Mouse (Mus musculus) CH12.LX (cell line): Measurements from ENCODE around the gene Prss41. TPM values are rescaled to one million over a fixed set of nuclear protein-coding genes. Genes with fewer than 3 reads are reported as not detected.

ENCODE experiments used
- DNase-seq: peaks from one replicate; pipeline ENCODE4 v3.0.0-alpha.2; 2013; ENCODE audit errors: extremely low read depth
- H3K27ac ChIP-seq: 2 replicates; pipeline ENCODE4 v1.5.1; 2012; ENCODE audit warnings: low read depth, mild to moderate bottlenecking, control low read depth, moderate library complexity; ENCODE audit not compliant: insufficient read depth
- H3K27me3 ChIP-seq: replicated peaks from 2 replicates; pipeline ENCODE3; 2012; ENCODE audit warnings: inconsistent platforms
- H3K36me3 ChIP-seq, 2 experiments: replicated peaks in 1 of 2; 2 replicates each; pipeline versions ENCODE3 to v1.6.1; 2012; ENCODE audit warnings: inconsistent platforms in 1 of 2, low read length in 1 of 2, mild to moderate bottlenecking in 1 of 2, mixed read lengths in 1 of 2, moderate library complexity in 1 of 2; ENCODE audit not compliant: control insufficient read depth in 1 of 2, insufficient read depth in 1 of 2
- H3K4me1 ChIP-seq, 2 experiments: 2 replicates each; pipeline ENCODE4 v1.6.1; 2012; ENCODE audit warnings: inconsistent platforms in 1 of 2, moderate library complexity in 1 of 2; ENCODE audit not compliant: insufficient read depth in 2 of 2, control insufficient read depth in 1 of 2
- H3K4me2 ChIP-seq: 2 replicates; pipeline ENCODE4 v1.6.1; 2012; ENCODE audit warnings: low read depth, mild to moderate bottlenecking, control low read depth; ENCODE audit not compliant: poor library complexity, insufficient read depth, severe bottlenecking
- H3K4me3 ChIP-seq, 3 experiments: fragments of 150-350 bp in 1 of 3; sonication (generic) in 1 of 3; replicated peaks in 1 of 3; 2 replicates each; pipeline versions ENCODE3 to v1.5.1; 2011 to 2012; ENCODE audit warnings: low read depth in 2 of 3, low read length in 2 of 3, mild to moderate bottlenecking in 2 of 3, moderate library complexity in 2 of 3, control low read depth in 1 of 3, improper control_type of control experiment in 1 of 3, inconsistent platforms in 1 of 3, mixed read lengths in 1 of 3; ENCODE audit not compliant: poor library complexity in 1 of 3
- H3K79me2 ChIP-seq: replicated peaks from 2 replicates; pipeline ENCODE4 v1.6.1; 2012; ENCODE audit warnings: mild to moderate bottlenecking, moderate library complexity; ENCODE audit not compliant: control insufficient read depth, poor library complexity, insufficient read depth, severe bottlenecking; ENCODE audit errors: extremely low read depth
- H3K9ac ChIP-seq: 2 replicates; pipeline ENCODE4 v1.6.1; 2012; ENCODE audit warnings: low read depth, mild to moderate bottlenecking, control low read depth, moderate library complexity; ENCODE audit not compliant: insufficient read depth
- H3K9me3 ChIP-seq: replicated peaks from 2 replicates; pipeline ENCODE3; 2012; ENCODE audit warnings: low read length, inconsistent platforms, mixed read lengths
- BHLHE40 ChIP-seq: IDR thresholded peaks from 2 replicates; pipeline ENCODE4 v1.6.1; 2011; ENCODE audit warnings: mild to moderate bottlenecking, low read depth, low read length, improper control_type of control experiment
- CHD1 ChIP-seq: IDR thresholded peaks from 2 replicates; pipeline ENCODE4 v1.6.1; 2012; ENCODE audit warnings: low read depth, low read length, improper control_type of control experiment, inconsistent platforms
- CHD2 ChIP-seq: IDR thresholded peaks from 2 replicates; pipeline ENCODE4 v1.6.1; 2011; ENCODE audit warnings: low read length, improper control_type of control experiment
- CTCF ChIP-seq, 2 experiments: IDR thresholded peaks in 1 of 2; conservative IDR thresholded peaks in 1 of 2; 2 replicates each; pipeline ENCODE4 v1.5.1; 2011 to 2012; ENCODE audit warnings: low read depth in 2 of 2, low read length in 2 of 2, improper control_type of control experiment in 1 of 2, inconsistent platforms in 1 of 2, mild to moderate bottlenecking in 1 of 2, moderate library complexity in 1 of 2
- E2F4 ChIP-seq: IDR thresholded peaks from 2 replicates; pipeline ENCODE4 v1.6.1; 2011; ENCODE audit warnings: low read depth, low read length, improper control_type of control experiment; ENCODE audit not compliant: insufficient replicate concordance
- ELF1 ChIP-seq: IDR thresholded peaks from 2 replicates; pipeline ENCODE4 v1.6.1; 2014; ENCODE audit warnings: low read depth, mild to moderate bottlenecking, inconsistent platforms, low read length, improper control_type of control experiment
- EP300 ChIP-seq: IDR thresholded peaks from 2 replicates; pipeline ENCODE4 v1.6.1; 2011; ENCODE audit warnings: low read length, improper control_type of control experiment
- ETS1 ChIP-seq: conservative IDR thresholded peaks from 2 replicates; pipeline ENCODE4 v1.6.1; 2012; ENCODE audit warnings: low read depth, mild to moderate bottlenecking, inconsistent platforms, low read length, improper control_type of control experiment, moderate library complexity
- GABPA ChIP-seq: IDR thresholded peaks from 2 replicates; pipeline ENCODE4 v1.6.1; 2012; ENCODE audit warnings: low read depth, low read length, improper control_type of control experiment, inconsistent platforms; ENCODE audit not compliant: insufficient replicate concordance
- HCFC1 ChIP-seq: IDR thresholded peaks from 2 replicates; pipeline ENCODE4 v1.6.1; 2012; ENCODE audit warnings: low read depth, mild to moderate bottlenecking, inconsistent platforms, low read length, improper control_type of control experiment
- IRF4 ChIP-seq: IDR thresholded peaks from 2 replicates; pipeline ENCODE4 v1.6.1; 2014; ENCODE audit warnings: low read depth, mild to moderate bottlenecking, inconsistent platforms, low read length, improper control_type of control experiment
- JUN ChIP-seq: IDR thresholded peaks from 2 replicates; pipeline ENCODE4 v1.6.1; 2011; ENCODE audit warnings: low read depth, mild to moderate bottlenecking, low read length, improper control_type of control experiment, moderate library complexity; ENCODE audit not compliant: insufficient read depth
- JUND ChIP-seq: conservative IDR thresholded peaks from 2 replicates; pipeline ENCODE4 v1.6.1; 2011; ENCODE audit warnings: low read depth, low read length, improper control_type of control experiment
- KAT2A ChIP-seq: IDR thresholded peaks from 2 replicates; pipeline ENCODE4 v1.6.1; 2012; ENCODE audit warnings: low read length, improper control_type of control experiment, inconsistent platforms; ENCODE audit not compliant: insufficient replicate concordance
- MAFK ChIP-seq: IDR thresholded peaks from 2 replicates; pipeline ENCODE4 v1.6.1; 2011; ENCODE audit warnings: low read length, improper control_type of control experiment; ENCODE audit not compliant: insufficient replicate concordance
- MAX ChIP-seq: IDR thresholded peaks from 2 replicates; pipeline ENCODE4 v1.6.1; 2011; ENCODE audit warnings: low read length, improper control_type of control experiment
- MAZ ChIP-seq: IDR thresholded peaks from 2 replicates; pipeline ENCODE4 v1.6.1; 2012; ENCODE audit warnings: low read depth, mild to moderate bottlenecking, inconsistent platforms, low read length, improper control_type of control experiment, moderate library complexity
- MEF2A ChIP-seq: IDR thresholded peaks from 2 replicates; pipeline ENCODE4 v1.6.1; 2014; ENCODE audit warnings: low read depth, mild to moderate bottlenecking, inconsistent platforms, low read length, improper control_type of control experiment, borderline replicate concordance
- MXI1 ChIP-seq: IDR thresholded peaks from 2 replicates; pipeline ENCODE4 v1.6.1; 2011; ENCODE audit warnings: mild to moderate bottlenecking, low read depth, low read length, improper control_type of control experiment
- MYC ChIP-seq: IDR thresholded peaks from 2 replicates; pipeline ENCODE4 v1.6.1; 2011; ENCODE audit warnings: low read depth, mild to moderate bottlenecking, improper control_type of control experiment, low read length
- NELFE ChIP-seq: IDR thresholded peaks from 2 replicates; pipeline ENCODE4 v1.6.1; 2011; ENCODE audit warnings: low read depth, low read length, improper control_type of control experiment
- NRF1 ChIP-seq: IDR thresholded peaks from 2 replicates; pipeline ENCODE4 v1.6.1; 2014; ENCODE audit warnings: low read depth, mild to moderate bottlenecking, inconsistent platforms, low read length, improper control_type of control experiment, moderate library complexity
- PAX5 ChIP-seq: IDR thresholded peaks from 2 replicates; pipeline ENCODE4 v1.6.1; 2012; ENCODE audit warnings: low read length, inconsistent platforms, mixed read lengths
- POLR2A ChIP-seq: IDR thresholded peaks from 2 replicates; pipeline ENCODE4 v1.6.1; 2011; ENCODE audit warnings: low read depth, mild to moderate bottlenecking, improper control_type of control experiment, low read length
- POLR2AphosphoS2 ChIP-seq: IDR thresholded peaks from 2 replicates; pipeline ENCODE4 v1.6.1; 2011; ENCODE audit warnings: low read depth, low read length, improper control_type of control experiment
- RAD21 ChIP-seq: IDR thresholded peaks from 2 replicates; pipeline ENCODE4 v1.6.1; 2011; ENCODE audit warnings: low read depth, mild to moderate bottlenecking, low read length, improper control_type of control experiment, moderate library complexity
- RCOR1 ChIP-seq: conservative IDR thresholded peaks from 2 replicates; pipeline ENCODE4 v1.6.1; 2012; ENCODE audit warnings: low read depth, mild to moderate bottlenecking, inconsistent platforms, low read length, improper control_type of control experiment
- SIN3A ChIP-seq: IDR thresholded peaks from 2 replicates; pipeline ENCODE4 v1.6.1; 2012; ENCODE audit warnings: low read length, improper control_type of control experiment, inconsistent platforms
- SMC3 ChIP-seq: IDR thresholded peaks from 2 replicates; pipeline ENCODE4 v1.6.1; 2011; ENCODE audit warnings: low read depth, low read length, improper control_type of control experiment
- TBP ChIP-seq: conservative IDR thresholded peaks from 2 replicates; pipeline ENCODE4 v1.6.1; 2011; ENCODE audit warnings: low read depth, low read length, improper control_type of control experiment
- TCF12 ChIP-seq: IDR thresholded peaks from 2 replicates; pipeline ENCODE4 v1.6.1; 2014; ENCODE audit warnings: low read depth, mild to moderate bottlenecking, inconsistent platforms, low read length, improper control_type of control experiment
- UBTF ChIP-seq: IDR thresholded peaks from 2 replicates; pipeline ENCODE4 v1.6.1; 2012; ENCODE audit warnings: low read depth, mild to moderate bottlenecking, inconsistent platforms, low read length, improper control_type of control experiment, moderate library complexity
- USF1 ChIP-seq: IDR thresholded peaks from 2 replicates; pipeline ENCODE4 v1.6.1; 2014; ENCODE audit warnings: low read depth, mild to moderate bottlenecking, inconsistent platforms, low read length, improper control_type of control experiment
- USF2 ChIP-seq: conservative IDR thresholded peaks from 2 replicates; pipeline ENCODE4 v1.6.1; 2011; ENCODE audit warnings: low read depth, low read length, improper control_type of control experiment
- ZC3H11A ChIP-seq: IDR thresholded peaks from 2 replicates; pipeline ENCODE4 v1.6.1; 2012; ENCODE audit warnings: low read depth, mild to moderate bottlenecking, inconsistent platforms, low read length, improper control_type of control experiment
- ZKSCAN1 ChIP-seq: IDR thresholded peaks from 2 replicates; pipeline ENCODE4 v1.6.1; 2012; ENCODE audit warnings: low read depth, inconsistent platforms, low read length, improper control_type of control experiment, borderline replicate concordance
- ZMIZ1 ChIP-seq: IDR thresholded peaks from 2 replicates; pipeline ENCODE4 v1.6.1; 2012; ENCODE audit warnings: low read depth, mild to moderate bottlenecking, inconsistent platforms, low read length, improper control_type of control experiment
- ZNF384 ChIP-seq: IDR thresholded peaks from 2 replicates; pipeline ENCODE4 v1.6.1; 2012; ENCODE audit warnings: low read depth, low read length, improper control_type of control experiment, inconsistent platforms
- dilution Hi-C: fragments of 300-500 bp; cut with MboI; formaldehyde crosslinking; loops from 2 replicates; pipeline ENCODE4 v1.14.3; 2020; ENCODE audit warnings: low sequenced_read_pairs; ENCODE audit not compliant: extremely low pct_unique_long_range_greater_than_20kb, extremely low pct_ligation_motif_present
- in situ Hi-C: fragments of 300-500 bp; cut with MboI; formaldehyde crosslinking; loops from 3 replicates; pipeline ENCODE4 v1.14.3; 2019; ENCODE audit warnings: low sequenced_read_pairs, low pct_ligation_motif_present, low pct_unique_long_range_greater_than_20kb, mixed read lengths
- polyA plus RNA-seq: library from polyadenylated mRNA; unstranded; fragments of >175 nt; gene quantifications from 2 replicates; pipeline ENCODE4 v1.2.1, GENCODE M21; 2012; ENCODE audit warnings: low read depth; ENCODE audit not compliant: insufficient read length
- total RNA-seq, 2 experiments: library from RNA; depleted of rRNA; stranded (reverse); fragments of 300-350 nt in 1 of 2; fragments of >200 nt in 1 of 2; gene quantifications; 2 replicates each; pipeline ENCODE4 v1.2.3; 2012 to 2014

Gene Prss41
- total and polyA plus RNA-seq, 3 experiments: 0.16 to 1.0 (median 0.24) TPM

DNA sequence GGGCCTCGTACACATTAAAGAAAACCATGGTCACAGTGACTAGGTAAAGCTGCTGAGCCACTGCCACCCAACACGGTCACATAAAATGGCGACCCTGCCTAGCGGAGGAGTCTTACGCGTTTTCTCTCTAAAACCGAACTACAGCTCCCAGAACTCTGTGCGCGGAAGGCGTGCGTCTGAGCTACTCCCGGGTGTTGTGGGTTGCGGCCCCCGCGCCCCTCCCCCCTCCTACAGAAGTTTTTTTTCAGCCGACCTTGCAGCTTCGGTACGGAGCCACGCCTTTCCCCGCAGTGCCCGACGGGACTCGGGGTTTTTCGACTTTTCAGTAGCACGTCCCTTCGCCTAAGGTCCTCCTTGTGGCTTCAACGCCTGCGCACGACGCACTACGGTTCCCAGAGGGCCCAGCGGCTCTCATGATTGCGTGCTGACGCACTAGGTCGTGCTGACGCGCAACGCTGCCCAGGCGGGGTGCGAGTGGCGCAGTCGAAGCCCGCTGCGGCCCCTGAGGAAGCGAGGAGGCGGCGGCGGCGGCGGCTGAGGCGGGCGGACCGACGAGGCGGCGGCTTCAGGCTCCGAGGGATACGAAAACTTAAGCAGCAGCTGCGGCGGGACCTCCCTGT, 41.1 kb downstream of the Prss41 start:
- Histone ChIP-seq H3K4me1 (peaks cover 0 to 22% of the 10 kb centered on the region in 2 experiments; a peak in 2 of 4 replicates), H3K79me2 (peaks cover 45% of the 10 kb centered on the region), H3K4me2 (peak overlapping the region; percentile 89), H3K27ac (peak overlapping the region; percentile 94), H3K4me3 (peak overlapping the region; percentile 84 to 95 (median 85)), H3K9me3 (no peaks in the 10 kb centered on the region), H3K36me3 (peaks cover 3 to 15% of the 10 kb centered on the region in 2 experiments), H3K9ac (peak overlapping the region; percentile 94), H3K27me3 (no peaks in the 10 kb centered on the region)
- no peak; the same call in 1 of the 2 replicates for TF ChIP-seq CHD1
- TF ChIP-seq KAT2A: peak; percentile 91
- TF ChIP-seq JUND: no peak
- peak; percentile 97 for TF ChIP-seq MAZ
- TF ChIP-seq CTCF (conservative IDR thresholded peaks at IDR 0.05 in 1 of 2, IDR thresholded peaks at IDR 0.05 in 1 of 2; ENCODE audit: low read depth in 2 of 2, low read length in 2 of 2): no peak
- peak; percentile 76 for TF ChIP-seq MXI1
- TF ChIP-seq ZNF384: peak; percentile 99
- TF ChIP-seq CHD2: peak; percentile 94
- peak; percentile 80 for TF ChIP-seq SIN3A
- peak; percentile 53; the same call in 1 of the 2 replicates for TF ChIP-seq MAFK
- no peak for TF ChIP-seq USF1
- TF ChIP-seq ZC3H11A: no peak
- TF ChIP-seq NELFE: peak; percentile 63
- TF ChIP-seq TCF12: peak; percentile 68
- peak; percentile 91; the same call in 1 of the 2 replicates for TF ChIP-seq MYC
- TF ChIP-seq SMC3: no peak
- peak; percentile 87; the same call in 1 of the 2 replicates for TF ChIP-seq IRF4
- 0 out of 2 replicates have a peak, but pooled peaks have one; percentile 13 for TF ChIP-seq JUN
- TF ChIP-seq RCOR1: no peak
- peak; percentile 74 for TF ChIP-seq POLR2A
- TF ChIP-seq UBTF: no peak; the same call in 1 of the 2 replicates
- TF ChIP-seq E2F4: no peak
- TF ChIP-seq PAX5: no peak
- no peak for TF ChIP-seq USF2
- peak; percentile 56 for TF ChIP-seq TBP
- no peak for TF ChIP-seq ETS1
- peak; percentile 37 for TF ChIP-seq ZMIZ1
- TF ChIP-seq MEF2A: peak; percentile 57
- no peak; the same call in 1 of the 2 replicates for TF ChIP-seq EP300
- TF ChIP-seq ELF1: peak; percentile 80
- TF ChIP-seq POLR2AphosphoS2: peak; percentile 65; the same call in 1 of the 2 replicates
- peak; percentile 75 for TF ChIP-seq MAX
- peak; percentile 41; the same call in 1 of the 2 replicates for TF ChIP-seq GABPA
- TF ChIP-seq NRF1: peak; percentile 85
- peak; percentile 95 for TF ChIP-seq HCFC1
- peak; percentile 68 for TF ChIP-seq BHLHE40
- TF ChIP-seq RAD21: no peak
- TF ChIP-seq ZKSCAN1: no peak
- in situ Hi-C loops (no loop called here), dilution Hi-C loops (no loop called here)
- peak; percentile 99 for DNase-seq
